Comparison of ENCODE assay signal across 8 mouse cellular contexts in genomic region chr7:139368722-139369380, GRCm38 (mm10). TPM values are rescaled to one million over a fixed set of nuclear protein-coding genes. Genes with fewer than 3 reads are reported as not detected.
DNase-seq lines count a peak whose midpoint lies in the region; ATAC-seq lines count a peak whose summit lies in the region.

No protein-coding gene starts in this region.

- peaks cover 10% of the 10 kb centered on the region for H3K4me1 ChIP-seq in midbrain, embryonic 14.5 days (ENCODE audit: control insufficient read depth, insufficient read depth, low read length)
- H3K4me1 ChIP-seq in midbrain, embryonic 13.5 days (replicated peaks): peaks cover 18% of the 10 kb centered on the region
- H3K4me1 ChIP-seq in liver, embryonic 13.5 days (replicated peaks): peaks cover 38% of the 10 kb centered on the region
- H3K4me1 ChIP-seq in stomach, embryonic 15.5 days: peaks cover 46% of the 10 kb centered on the region

- DNase-seq in midbrain, embryonic 14.5 days: peak; percentile 21
- DNase-seq in cerebellum, adult 8-10 months: peak; percentile 60
- DNase-seq in gastrocnemius, postnatal 36 days: peak; percentile 75 to 80
- peak; percentile 88 for DNase-seq in kidney, adult 11 months
- DNase-seq in liver, embryonic 13.5 days: no peak
- no peak for DNase-seq in spleen, adult 18-20 months

- no peak overlapping the region for H3K4me2 ChIP-seq in midbrain, embryonic 14.5 days (ENCODE audit: low read length)
- H3K4me2 ChIP-seq in midbrain, embryonic 13.5 days (replicated peaks): no peak overlapping the region
- H3K4me2 ChIP-seq in liver, embryonic 13.5 days: no peak overlapping the region
- H3K4me2 ChIP-seq in stomach, embryonic 15.5 days: no peak overlapping the region

- intact Hi-C loops in gastrocnemius, postnatal 36 days (cut with DNase I): no loop called here

- no peaks in the 10 kb centered on the region for H3K9me3 ChIP-seq in midbrain, embryonic 14.5 days (ENCODE audit: control insufficient read depth, low read length)
- H3K9me3 ChIP-seq in midbrain, embryonic 13.5 days: no peaks in the 10 kb centered on the region
- no peaks in the 10 kb centered on the region for H3K9me3 ChIP-seq in liver, embryonic 13.5 days (replicated peaks)
- H3K9me3 ChIP-seq in stomach, embryonic 15.5 days: no peaks in the 10 kb centered on the region

- H3K36me3 ChIP-seq in midbrain, embryonic 14.5 days (ENCODE audit: control insufficient read depth, insufficient read depth, low read length): no peaks in the 10 kb centered on the region
- no peaks in the 10 kb centered on the region for H3K36me3 ChIP-seq in midbrain, embryonic 13.5 days
- H3K36me3 ChIP-seq in liver, embryonic 13.5 days: no peaks in the 10 kb centered on the region
- no peaks in the 10 kb centered on the region for H3K36me3 ChIP-seq in stomach, embryonic 15.5 days

- H3K27ac ChIP-seq in midbrain, embryonic 14.5 days (replicated peaks; ENCODE audit: low read depth, low read length): no peak overlapping the region
- H3K27ac ChIP-seq in midbrain, embryonic 13.5 days: no peak overlapping the region
- H3K27ac ChIP-seq in liver, embryonic 13.5 days: peak overlapping the region; percentile 55; the same call in 1 of the 2 replicates
- H3K27ac ChIP-seq in stomach, embryonic 15.5 days: peak overlapping the region; percentile 95

- H3K27me3 ChIP-seq in midbrain, embryonic 14.5 days (ENCODE audit: control insufficient read depth, insufficient read depth, low read length): no peaks in the 10 kb centered on the region
- H3K27me3 ChIP-seq in midbrain, embryonic 13.5 days: no peaks in the 10 kb centered on the region
- no peaks in the 10 kb centered on the region for H3K27me3 ChIP-seq in liver, embryonic 13.5 days
- H3K27me3 ChIP-seq in stomach, embryonic 15.5 days (replicated peaks): no peaks in the 10 kb centered on the region

- H3K9ac ChIP-seq in midbrain, embryonic 14.5 days (replicated peaks; ENCODE audit: low read length): no peak overlapping the region
- H3K9ac ChIP-seq in midbrain, embryonic 13.5 days (replicated peaks): no peak overlapping the region; the same call in 1 of the 2 replicates
- H3K9ac ChIP-seq in liver, embryonic 13.5 days: no peak overlapping the region
- no peak overlapping the region; the same call in 1 of the 2 replicates for H3K9ac ChIP-seq in stomach, embryonic 15.5 days

- H3K4me3 ChIP-seq in midbrain, embryonic 14.5 days (replicated peaks; ENCODE audit: low read depth, low read length): no peak overlapping the region
- no peak overlapping the region for H3K4me3 ChIP-seq in midbrain, embryonic 13.5 days (replicated peaks)
- no peak overlapping the region for H3K4me3 ChIP-seq in liver, embryonic 13.5 days (replicated peaks)
- no peak overlapping the region for H3K4me3 ChIP-seq in stomach, embryonic 15.5 days (replicated peaks)

- WGBS in midbrain, embryonic 14.5 days: 71% methylated on average over 14 of the region's 14 CpGs
- 74% methylated on average over 14 of the region's 14 CpGs for WGBS in midbrain, embryonic 13.5 days
- 60% methylated on average over 14 of the region's 14 CpGs for WGBS in liver, embryonic 13.5 days (ENCODE audit: insufficient replicate concordance)
- WGBS in stomach, embryonic 15.5 days: 25% methylated on average over 14 of the region's 14 CpGs

- no peak for ATAC-seq in midbrain, embryonic 14.5 days (ENCODE audit: low FRiP score, low TSS enrichment)
- no peak for ATAC-seq in midbrain, embryonic 13.5 days
- no peak for ATAC-seq in liver, embryonic 13.5 days (ENCODE audit: low read depth)
- ATAC-seq in stomach, embryonic 15.5 days (ENCODE audit: insufficient read depth, low FRiP score, low read depth): peak; percentile 47; the same call in 1 of the 2 replicates

RNA-seq across cellular contexts. Expression of gene Inpp5a, which starts 20.1 kb away (rescaled TPM):
- 21.0 and 23.0 TPM in 2 replicates for polyA plus RNA-seq in midbrain, embryonic 14.5 days (2014; fragmentation: Nextera tagmentation; extraction: Ambion mirVana)
- polyA plus RNA-seq in midbrain, embryonic 13.5 days (2015; fragmentation: Nextera tagmentation; extraction: Ambion mirVana): 10.0 and 14.3 TPM in 2 replicates
- 10 to 100 TPM; 61.3 to 72.5 TPM for total RNA-seq in gastrocnemius, postnatal 36 days (2021)
- polyA plus RNA-seq in liver, embryonic 13.5 days (2015; fragmentation: Nextera tagmentation; extraction: Ambion mirVana): 4.0 and 4.3 TPM in 2 replicates
- 35.0 and 35.7 TPM in 2 replicates for polyA plus RNA-seq in stomach, embryonic 15.5 days (2015; fragmentation: Nextera tagmentation; extraction: Ambion mirVana)

Comparison
In these comparisons a context has a peak if more than half of its experiments do, and no peak if none do; other contexts are left out.
1. DNase-seq: peak in midbrain, embryonic 14.5 days (single experiment), cerebellum, adult 8-10 months (single experiment), gastrocnemius, postnatal 36 days (2 of 2) and kidney, adult 11 months (single experiment); none in liver, embryonic 13.5 days (single experiment) and spleen, adult 18-20 months (0 of 2).
2. H3K27ac ChIP-seq: peak in liver, embryonic 13.5 days (single experiment) and stomach, embryonic 15.5 days (single experiment); none in midbrain, embryonic 14.5 days (single experiment) and midbrain, embryonic 13.5 days (single experiment).